Mouse (Mus musculus) heart, adult 11 months (tissue): Measurements from ENCODE around the gene Iqch.

ENCODE experiments used
- DNase-seq: peaks from one replicate; pipeline ENCODE4 v3.0.0; 2022

Gene Iqch

DNA sequence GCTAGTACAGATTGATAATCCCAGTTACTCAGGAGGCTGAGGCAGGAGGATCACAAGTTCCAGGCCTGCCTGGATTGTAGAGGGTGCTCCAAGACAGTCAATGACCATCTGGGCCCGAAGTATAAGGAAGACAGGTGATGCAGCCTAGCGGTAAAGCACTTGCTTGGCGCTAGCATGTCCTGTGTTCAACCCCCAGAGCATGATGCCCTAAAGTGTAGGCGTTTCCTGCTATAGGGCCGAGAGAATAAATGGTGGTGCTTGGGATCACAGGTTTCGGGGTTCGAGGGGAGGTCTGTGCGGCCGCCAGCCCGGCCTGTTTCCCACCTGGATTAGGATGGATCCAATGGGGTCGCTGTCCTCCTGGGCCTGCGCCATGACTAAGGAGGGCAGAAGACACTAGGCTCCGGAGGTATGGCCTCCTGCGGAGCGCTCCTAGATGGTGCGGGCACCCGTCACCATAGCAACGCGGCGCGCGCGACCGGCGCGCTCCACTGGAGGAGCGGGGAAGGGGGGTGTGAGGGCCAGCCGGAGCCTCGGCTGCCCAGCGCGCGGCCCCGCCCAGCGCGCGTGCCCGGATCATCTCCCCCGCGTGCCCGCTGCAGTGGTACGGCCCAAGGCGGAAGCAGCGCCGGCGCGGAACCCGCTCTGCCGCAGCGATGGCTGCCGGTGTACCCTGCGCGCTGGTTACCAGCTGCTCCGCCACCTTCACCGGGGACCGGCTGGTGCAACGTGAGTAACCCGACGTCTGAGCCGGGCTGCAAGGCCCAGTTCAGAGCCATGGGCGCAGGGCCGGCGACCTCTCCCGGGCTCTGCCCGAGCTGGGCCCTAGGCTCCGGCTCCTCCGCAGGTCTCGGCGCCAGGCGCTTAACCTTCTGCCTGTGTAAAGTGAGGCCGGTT, at the start of gene Iqch, which contains the start of gene Aagab:
Gene Iqch (minus strand): TSS at position 451 of the 897 bp plus-strand sequence.
Gene Aagab (plus strand): TSS at position 618 of the 897 bp plus-strand sequence.
- peak; percentile 100 for DNase-seq

DNA sequence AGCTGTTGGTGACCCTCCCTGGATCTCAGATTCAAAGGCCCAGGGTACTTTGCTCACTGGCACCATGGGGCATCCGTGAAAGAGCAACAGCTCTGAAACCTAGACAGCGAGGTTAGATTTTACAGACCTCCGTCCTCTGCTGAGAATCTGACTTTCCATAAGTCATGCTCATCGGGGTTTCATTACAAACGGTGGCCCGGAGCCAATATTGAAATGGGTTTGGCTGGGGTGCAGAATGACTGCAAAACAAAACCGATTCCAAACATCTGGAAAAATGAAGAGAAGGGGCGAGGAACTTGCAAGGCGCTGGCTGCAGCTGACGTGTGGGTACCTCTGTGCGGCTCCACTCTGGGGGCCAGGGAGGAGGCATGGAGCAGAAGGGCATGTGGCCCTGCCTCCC, 49.3 kb upstream of the Iqch start:
- DNase-seq, result peak; percentile 95

DNA sequence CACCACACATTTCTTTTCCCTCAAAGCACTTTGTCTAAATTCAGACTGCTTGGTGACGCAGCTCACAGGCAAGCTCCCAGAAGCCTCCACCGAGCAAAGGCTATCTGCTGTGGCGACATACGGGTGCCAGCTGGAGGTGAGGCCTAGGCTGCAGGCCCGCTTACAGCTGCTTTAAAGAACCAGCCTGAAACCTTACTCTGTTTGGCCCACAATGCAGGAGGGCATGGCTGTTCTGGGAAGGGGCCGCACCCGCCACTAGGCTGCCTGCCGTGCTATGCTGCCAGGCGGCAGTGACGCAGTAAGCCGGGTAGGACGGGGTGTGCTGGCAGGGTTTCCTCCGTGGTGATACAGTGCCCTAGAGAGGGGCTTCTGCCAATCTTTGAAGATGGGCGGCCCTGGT, 48.6 kb upstream of the Iqch start:
- DNase-seq, result peak; percentile 97

DNA sequence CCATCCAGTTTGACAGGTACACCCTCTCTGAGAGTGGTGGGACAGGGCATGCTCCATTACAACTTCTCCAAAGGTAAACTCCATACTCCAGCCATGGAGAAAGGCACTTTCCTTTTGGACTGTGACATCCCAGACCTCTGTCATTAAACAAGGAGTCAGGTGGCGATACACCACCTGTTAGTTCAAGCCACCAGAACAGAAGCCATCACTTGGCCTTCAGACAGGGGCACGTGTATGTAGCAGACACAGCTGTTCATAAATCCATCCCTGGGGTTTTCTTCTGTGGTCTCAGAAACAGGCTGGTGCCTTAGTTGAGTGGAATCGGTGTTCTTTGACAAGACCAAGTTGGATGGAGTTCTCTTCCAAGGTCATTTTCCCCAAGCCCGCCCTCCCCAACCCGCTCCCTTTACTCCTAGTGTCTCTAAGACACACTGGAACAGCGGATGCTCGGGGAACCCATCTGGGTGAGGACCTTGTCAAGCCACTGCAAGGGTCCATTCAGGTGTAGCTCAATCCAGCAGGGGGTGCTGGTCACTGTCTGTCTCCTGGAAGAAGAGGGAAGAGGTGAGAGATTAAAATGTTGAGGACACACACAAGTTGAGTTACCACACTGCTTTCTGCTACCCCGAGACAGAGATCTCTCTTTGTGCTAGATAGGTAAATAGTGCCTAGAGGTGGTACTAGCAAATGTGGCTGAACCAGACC, 47.7 kb upstream of the Iqch start:
- DNase-seq, result peak; percentile 93

DNA sequence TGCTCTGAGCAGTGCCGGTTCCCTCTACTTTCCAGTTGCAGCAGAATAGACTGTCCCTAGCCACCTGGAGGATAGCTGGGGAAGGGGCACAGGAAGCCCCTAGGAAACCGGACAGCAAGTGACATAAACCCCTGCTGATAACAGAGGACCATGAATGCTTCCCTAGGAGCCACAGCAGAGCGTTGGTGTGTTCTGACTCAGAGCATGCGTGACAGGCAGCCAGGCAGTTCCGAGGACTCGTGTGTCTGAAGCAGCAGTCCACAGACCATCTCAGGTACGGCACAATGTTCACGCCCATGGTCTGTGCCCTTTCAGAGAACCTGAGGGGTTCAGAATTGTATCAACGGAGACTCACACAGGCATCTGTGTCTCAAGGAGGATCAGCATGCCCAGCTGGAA, 46.2 kb upstream of the Iqch start:
- DNase-seq, result no peak

DNA sequence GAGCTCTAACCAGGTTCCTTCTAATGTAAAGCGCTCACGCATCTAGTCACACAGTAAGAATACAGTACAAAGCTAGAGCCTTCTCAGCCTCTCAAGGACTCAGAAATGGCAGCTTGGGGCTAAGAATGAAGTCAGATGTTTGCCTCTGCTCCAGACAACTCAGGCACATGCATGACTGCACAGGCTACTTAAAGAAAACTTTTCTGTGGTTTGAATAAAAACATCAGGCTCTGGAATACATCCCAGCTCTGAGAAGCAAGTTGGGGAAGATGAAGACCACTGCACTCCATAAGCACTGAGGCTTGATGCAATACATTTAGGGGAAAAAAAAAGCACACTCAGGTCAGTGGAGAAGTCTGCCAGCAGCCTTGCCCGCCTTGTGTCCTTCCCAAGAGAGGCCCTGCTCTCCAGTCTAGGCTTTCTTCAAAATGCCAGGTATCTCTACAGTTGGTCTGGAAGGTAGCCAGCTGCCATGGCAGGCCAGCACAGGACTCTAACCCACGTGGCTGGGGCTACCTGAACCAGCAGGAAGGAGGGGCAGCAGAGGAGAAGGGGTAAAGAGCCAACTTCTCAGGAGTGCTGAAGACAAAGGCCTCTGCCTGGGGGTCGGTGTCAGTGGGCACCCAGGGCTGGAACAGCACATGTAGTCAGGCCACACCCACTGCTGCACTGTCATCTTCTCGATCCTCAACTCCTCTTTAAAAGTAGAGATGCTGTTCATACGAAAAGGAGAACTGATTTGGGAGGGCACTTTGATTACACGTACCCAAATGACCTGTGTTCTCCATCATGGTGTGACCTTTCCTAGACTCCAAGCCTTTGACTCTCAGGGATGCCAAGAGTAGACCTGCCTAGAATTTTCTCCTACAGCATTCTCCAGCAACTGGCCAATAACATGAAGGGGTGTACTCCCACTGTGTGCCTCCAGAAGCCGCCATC, 45.6 kb upstream of the Iqch start:
- DNase-seq, result no peak

DNA sequence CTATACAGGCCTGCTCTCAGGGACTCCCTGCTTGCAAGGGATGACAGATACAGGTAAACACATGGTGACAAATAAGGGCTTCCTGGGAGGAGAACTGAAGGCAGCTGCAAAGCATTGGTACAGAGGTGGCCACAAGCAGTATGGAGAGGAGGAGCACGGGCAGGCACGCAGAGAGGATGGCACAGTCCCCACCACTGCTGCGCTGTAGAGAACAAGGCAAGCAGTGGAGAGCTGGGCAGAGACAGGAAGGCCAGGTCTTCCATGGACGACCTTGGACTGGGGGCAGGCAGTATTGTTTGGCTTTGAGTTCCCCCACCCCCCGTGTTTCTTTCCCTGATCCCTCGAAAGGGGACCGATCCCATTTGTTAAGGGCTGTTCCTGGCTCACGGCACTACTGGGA, 42.8 kb upstream of the Iqch start:
- no peak for DNase-seq

DNA sequence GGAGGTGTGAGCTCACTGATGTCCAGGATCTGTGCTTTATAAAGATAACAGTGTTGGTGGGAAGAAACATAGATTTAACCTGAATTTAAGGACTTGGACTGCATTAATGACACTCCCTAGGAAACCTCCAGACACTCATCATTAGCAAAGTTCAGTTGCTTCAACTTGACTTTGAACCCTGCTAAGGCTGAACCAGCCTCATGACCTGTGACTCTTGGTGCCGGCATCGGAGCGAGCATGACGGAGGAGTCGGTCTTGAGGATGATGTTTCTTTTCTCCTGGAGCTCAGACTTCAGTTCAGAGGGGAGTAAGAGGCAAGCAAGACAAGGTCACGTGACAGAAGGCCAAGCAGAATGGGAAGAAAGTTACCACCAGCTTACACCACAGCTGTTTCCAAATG, 41.7 kb upstream of the Iqch start:
- no peak for DNase-seq

DNA sequence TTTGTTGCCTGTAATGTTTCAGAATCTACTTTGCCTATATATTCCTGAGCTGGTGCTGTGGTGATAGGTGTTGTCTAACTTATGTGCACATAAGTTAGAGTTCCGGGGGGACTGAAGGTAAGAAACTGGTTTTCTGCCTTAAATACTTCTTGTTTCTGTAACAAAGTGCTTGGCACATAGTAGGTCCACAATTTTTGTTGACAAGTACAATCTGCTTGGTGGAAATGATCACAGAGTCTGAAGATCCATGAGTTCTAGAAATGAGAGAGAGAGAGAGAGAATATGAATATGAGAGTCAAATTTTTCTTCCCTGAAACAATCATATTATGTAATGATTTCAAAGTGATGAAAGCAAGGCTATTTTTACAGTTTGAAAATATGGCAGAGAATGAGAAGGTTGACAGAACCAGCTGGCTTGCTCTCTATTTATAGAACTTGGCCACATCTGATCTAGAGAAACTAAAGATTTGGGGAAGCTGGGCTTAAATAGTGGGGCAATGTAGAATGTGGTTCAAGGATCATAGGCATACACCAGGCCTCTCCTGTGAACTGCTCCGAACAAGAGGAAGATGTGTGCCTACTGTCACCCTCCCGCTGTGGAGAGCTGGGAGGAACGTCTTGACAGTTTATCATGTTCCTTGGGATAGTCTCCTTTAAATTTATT, 39.8 kb upstream of the Iqch start:
- DNase-seq, result no peak

DNA sequence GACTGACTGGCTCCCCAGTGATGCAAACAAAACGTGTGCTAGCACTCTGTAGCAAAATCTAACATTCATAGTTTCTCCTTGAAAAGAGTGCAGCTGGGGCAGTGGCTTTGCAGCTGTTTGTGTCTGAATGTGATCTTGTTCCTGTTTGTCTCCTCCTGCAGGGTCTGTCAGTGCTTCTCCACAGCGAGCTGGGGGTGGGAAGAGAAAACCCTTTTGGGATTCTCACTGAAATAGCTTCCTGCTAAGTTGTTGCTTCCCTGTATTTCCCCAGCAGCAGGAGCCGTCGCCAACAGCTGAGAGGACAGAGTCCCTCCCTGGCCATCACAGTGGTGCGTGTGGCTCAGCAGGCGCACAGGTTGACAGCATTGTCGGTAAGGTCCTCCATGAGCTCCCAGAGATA, 33.8 kb upstream of the Iqch start:
- no peak for DNase-seq

DNA sequence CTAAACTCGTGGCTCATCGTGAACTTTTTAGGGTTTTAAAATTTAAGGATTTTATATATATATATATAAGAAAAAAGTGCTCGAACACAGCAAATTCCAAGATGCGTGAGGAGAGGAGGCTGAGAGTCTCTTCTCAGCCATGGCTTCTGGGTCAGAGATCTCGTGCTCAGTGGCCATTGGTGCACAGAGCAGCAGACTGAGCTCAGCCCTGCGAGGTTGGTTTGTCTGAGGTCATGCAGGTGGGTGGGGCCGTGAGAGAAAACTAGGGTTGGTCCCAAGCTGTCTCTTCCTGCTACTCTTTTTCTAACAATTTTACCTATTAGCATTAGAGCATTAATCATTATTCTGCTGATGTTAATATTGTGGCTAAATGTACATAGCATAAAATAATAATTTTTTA, 31.0 kb upstream of the Iqch start:
- no peak for DNase-seq

DNA sequence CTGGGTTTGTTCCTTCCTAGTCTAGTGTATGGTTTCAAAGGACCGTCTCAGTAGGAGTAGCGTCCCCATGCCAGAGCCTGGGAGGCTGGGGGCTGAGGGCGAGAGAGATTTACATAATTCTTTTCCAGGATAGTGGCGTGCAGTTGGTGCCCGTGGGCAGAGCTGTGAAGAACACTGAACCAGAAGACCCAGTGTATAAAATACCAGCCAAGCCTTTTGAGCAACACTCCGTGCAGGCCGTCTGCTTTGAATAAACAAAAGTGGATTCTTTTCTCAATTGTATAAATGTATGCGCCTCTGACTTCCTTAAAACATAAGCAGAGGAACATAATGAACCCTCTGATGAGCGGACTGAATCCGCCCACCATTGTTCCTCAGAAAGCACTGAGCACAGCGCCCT, 30.6 kb upstream of the Iqch start:
- no peak for DNase-seq

DNA sequence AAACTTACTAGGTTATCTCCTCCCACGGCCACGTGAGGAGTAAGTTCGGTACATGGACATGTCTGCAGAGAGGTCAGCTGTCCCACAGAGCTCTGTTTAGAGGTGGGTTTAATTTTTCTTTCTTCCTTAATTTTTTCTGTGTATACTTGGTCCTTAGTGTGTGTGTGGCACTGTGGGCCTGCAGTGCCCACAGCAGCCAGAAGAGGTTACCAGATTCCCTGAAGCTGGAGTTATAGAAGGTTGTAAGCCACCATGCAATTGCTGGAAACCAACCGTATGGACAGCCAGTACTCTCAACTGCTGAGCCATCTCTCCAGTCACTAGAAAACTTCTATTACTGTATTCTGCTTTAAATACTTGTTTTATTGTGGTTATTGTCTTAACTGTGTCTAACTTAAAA, 29.8 kb upstream of the Iqch start:
- DNase-seq, result no peak

DNA sequence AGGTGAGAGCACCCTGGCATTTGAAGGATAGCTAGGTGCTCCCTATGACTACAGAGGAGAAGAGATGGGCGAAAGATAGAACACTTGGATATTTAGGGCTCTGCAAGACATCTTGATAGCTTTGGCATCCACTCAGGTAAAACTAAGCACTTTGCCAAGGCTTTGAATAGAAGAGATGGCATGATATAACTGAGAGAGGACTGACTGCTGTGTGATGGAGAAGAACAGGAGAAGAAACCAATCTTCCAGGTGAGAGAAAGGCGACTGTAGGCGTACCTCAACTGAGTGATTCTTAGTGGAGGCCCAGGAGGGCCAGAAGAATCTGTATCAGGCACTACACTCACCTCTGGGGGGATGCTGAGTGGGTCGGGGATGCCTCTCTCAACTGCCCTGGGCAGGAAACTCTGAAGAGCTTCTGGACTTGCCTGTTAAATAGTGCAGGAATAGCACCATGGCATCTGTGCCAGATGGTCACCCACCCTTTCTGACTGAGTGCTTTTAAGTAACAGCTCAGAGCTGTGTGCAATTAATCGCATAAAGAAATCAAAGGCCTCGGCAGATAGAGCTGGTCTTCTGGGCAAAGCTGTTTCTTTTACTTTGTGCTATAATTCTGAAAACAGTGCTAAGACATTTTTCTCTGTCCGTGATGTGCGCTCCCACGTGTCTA, 22.9 kb upstream of the Iqch start:
- no peak for DNase-seq

DNA sequence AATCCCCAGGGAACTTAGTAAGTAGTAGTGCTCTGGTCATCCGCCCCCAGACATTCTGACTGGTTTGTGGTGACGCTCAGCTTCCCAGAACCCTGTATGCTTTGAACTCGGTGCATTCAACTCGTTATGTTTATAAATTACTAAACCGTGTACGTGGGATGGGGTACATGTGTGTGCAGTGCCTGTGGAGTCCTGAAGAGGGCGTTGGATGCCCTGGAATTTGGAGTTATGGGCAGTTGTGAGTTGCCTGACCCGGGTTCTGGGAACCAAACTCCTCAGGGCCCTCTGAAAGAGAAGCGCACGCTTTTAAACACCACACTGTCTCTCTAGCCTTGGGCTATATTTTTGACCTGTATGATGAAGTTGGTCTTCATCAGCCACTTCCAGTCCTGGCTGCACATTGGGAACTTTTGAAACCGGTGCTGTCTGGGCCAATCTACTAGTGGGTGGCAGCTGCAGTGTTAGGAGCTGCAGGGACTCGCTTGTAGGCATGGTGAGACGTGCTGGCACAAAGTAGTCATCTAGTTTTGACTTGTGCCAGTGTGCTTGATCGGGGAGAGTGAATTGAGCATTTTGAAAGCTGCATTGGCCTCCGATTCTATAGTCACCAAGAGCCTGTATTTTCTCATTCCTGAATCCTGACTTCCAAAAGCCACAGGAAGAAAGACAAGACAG, 21.7 kb upstream of the Iqch start:
- DNase-seq, result no peak

DNA sequence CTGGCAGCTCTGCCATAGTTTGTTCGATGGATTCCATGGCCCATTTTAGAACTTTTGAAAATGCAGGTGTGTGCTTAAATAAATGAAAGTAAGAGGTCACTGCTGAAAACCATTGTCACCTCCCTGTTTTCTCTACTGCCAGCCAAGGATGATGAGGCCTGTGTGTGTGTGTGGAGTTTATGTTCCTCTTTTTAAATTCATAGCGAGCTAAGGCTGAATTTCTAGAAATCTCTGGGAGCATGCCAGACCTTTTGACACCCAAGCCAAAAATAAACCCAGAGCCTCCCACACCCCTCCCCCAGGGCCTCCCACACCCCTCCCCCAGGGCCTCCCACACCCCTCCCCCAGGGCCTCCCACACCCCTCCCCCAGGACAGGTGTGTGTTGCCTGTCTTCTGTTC, 15.7 kb upstream of the Iqch start:
- DNase-seq, result no peak

DNA sequence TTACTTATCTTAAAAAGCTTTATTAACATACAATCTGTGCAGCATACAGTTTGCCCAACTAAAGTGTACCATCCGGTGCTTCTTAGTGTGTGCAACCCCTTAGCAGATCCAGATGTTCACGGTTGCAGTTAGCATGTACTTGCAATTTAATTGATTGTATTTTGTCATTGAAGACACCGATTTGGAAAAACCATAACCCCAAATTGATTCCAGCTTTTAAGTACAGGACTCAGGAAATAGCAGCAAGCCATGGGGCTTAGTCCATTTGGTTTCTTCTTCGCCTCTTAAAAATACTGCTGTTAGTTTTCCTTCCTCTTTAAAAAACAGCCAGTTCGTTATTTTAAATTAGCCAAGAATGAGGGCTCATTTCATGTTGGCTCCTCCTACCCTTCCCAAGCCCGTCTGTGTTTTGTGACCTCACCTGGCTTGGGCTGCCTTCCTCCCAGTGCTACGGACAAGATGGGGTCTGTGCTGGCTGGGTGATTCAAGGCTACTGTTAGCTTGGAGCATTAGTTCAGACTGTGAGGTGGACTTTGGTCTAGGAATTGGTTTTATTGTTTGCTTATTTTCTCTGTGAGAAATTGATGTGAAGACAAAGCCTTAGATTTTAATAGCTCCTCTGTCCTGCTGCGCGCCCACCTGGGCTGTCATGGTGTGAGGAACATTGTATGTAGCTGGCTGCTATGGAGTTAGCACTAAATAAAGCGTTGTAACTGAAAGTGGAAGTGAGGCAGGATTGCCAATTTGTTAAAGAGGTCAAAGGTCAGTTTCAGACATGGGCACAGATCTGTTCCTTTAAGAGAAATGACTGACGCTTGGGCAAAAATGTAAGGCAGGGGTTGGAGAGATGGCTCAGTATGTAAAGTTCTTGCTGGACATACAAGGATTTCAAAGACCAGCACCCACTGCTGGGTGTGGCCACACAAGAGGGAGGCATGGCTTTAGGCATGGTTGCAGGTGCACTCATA, 12.0 kb upstream of the Iqch start:
- no peak for DNase-seq

DNA sequence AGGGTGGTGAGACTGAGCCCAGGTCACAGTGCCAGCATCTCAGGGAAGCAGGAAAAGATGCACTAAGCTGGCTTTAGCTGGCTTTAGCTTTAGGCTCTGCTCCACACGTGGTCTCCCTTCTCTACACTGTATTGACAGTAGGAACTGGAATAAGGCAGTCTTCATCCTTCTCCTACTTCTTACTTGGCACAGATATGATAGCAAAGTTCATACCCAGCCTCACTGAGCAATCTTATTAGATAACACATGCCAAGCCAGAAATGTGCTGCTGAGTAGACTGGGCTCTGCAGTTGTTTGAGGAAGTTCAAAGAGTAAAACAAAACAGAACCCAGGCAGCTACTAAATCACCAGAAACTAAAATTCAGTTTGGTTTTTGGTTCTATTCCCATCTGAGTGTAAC, 11.3 kb upstream of the Iqch start:
- DNase-seq, result no peak

DNA sequence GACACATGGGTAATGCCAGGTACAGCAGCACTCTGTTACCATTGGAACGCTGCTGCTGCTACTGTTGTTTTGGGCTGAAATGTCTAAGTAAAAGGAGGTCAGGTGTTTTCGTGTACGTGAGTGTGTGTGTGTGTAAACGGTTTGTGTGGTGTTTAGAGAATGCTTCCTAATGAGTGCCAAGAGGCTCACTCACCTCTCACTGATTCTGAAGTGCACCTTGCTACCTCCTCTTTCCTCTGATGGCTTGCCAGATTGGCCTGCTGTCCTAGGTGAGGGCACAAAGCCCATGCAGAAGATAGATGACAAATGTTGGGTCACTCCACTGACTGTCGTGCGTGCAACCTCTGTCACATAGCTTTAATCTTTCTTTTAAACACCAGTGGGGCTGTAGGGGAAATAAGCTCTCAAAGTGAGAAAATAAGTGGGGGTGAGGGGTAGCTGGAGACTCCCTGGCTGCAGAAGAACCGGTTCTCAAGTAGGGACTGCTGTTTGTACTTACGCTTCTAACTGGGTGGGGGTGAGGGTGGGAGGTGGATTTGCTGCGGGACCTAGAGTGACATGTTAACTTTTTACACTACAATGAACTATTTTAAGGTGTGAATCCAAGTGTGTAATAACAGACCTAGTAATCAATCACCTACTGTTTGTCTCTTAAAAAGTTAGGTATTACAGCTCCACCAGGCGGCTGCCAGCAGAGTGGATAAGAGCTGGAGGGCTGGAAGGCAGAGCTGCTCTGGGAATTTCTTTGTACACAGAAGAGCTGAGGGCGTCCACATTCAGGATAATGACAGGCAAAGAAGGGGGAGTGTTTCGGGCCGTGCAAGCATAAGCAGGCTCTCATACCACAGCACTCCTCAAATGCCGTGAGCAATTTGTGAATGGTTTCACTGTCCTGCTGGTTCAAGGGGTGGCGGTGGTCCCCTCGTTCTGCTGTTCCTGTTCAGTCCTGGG, 10.5 kb upstream of the Iqch start:
- DNase-seq, result no peak
